Mouse (Mus musculus) frontal cortex, postnatal 10 days (tissue): Measurements from ENCODE around the gene Ms4a6c.
"Not testable (repeated sequence)": the region's sequence is repeated elsewhere in the genome, so short reads cannot be mapped to it uniquely, and the experiment has no call there.

Source experiments
- DNase-seq, 2 experiments: peaks; one replicate each; pipeline ENCODE4 v3.0.0; 2022; ENCODE audit warnings: low spot score in 2 of 2, mixed read lengths in 1 of 2

Gene Ms4a6c

DNA sequence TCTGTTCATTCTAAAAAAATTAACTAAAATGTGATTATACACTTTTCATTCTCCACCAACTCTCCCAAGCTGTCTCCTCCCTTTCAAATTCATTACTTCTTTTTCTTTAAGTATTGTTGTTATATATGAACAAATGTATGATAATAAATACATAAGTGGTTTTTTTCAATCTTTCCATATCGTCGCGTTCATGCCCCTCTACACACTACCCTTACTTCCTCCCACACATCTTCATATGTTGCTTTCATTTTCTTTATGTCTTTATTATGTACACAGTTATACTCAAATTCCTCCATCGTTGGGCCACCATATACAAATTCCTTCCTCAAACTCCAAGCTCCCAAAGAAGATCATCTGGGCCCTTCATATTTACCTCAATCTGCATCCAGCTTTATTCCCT is 32.2 kb downstream of the Ms4a6c start:
- DNase-seq, result no peak

- no peak for DNase-seq
Observed at GRCm38 (mm10) chr19:11504857-11505256, 35.7 kb downstream of the Ms4a6c start.

GRCm38 (mm10) chr19:11513458-11513857 is 44.3 kb downstream of the Ms4a6c start:
- no peak for DNase-seq

DNA sequence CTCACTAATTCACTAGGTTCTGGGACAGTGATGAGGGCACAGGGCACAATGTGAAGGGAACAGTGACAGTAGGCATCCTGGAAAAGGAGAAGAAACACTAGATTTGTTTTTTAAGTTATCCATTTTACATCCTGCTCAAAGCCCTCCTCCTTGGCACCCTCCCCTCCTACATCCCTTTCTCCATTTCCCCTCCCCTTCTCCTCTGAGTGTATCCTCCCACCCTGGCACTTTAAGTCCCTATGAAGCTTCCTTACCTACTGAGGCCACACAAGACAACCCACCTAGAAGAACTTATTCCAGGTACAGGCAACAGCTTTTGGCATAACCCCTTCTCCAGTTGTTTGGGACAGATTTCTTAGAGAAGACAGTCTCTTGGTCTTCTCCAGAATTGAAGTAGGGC is 47.1 kb downstream of the Ms4a6c start, which contains the start of gene Ms4a6b:
Gene Ms4a6b (plus strand): TSS at position 267 of the 400 bp plus-strand sequence.
- no peak for DNase-seq

DNA sequence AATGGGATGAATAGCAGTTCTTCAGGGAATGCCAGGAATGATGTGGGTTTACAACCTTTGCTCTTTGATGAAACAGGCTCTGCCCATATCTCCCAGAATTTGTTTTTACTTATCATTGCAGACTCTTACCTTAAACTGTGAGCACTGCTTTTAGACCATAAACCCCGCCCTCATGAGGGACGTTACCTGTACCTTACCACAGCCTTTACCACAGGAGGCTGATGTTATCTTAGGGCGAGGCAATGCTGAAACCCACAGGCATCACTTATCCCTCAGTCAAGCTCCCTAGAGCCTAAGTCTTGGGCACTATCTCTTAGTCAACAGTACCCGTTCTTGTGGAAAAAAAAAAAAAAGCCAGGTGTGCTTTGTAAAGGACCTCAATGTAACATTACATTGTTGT is 47.7 kb downstream of the Ms4a6c start:
- no peak for DNase-seq

DNA sequence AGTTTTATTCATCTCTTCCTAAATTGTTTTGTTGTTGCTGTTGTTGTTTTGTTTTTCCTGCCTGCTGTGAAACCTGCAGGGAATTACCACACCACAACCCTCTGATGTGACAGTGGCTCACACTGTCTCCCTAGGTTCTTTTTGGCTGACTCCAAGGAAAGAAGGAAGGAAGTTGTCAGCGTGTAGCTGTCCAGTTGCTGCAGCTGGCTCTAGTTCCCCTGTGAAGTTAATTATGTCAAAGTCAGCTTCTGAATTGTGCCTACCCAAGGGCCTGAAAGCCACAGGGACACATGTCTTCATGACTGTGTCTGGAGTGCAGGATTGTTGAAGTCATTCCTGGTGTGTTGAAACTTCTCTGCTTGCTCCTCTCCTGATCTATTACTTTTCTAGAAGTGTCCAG is 48.2 kb downstream of the Ms4a6c start:
- DNase-seq, result not testable (repeated sequence)

- not testable (repeated sequence) for DNase-seq
Observed at GRCm38 (mm10) chr19:11518356-11518755, 49.2 kb downstream of the Ms4a6c start.

DNA sequence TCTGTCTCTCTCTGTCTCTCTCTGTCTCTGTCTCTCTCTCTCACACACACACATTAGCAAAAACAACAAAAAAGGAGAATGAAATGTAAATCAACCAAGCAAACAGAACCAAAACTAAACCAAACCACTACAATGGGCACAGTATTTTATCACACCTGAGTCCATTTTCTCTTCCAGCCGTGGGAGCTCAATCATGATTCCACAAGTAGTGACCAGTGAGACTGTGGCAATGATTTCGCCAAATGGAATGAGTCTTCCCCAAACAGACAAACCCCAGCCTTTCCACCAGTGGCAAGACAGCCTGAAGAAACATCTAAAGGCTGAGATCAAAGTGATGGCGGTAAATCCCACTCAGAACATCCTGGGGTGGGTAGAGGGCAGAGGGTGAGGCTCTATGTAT is 51.0 kb downstream of the Ms4a6c start:
- DNase-seq, result no peak
